Mouse (Mus musculus): ENCODE measurements around the gene Atxn2l.
A peak's percentile ranks its signal among the peaks of the same experiment; 100 is the strongest.
"Not testable (repeated sequence)": the region's sequence is repeated elsewhere in the genome, so short reads cannot be mapped to it uniquely, and the experiment has no call there.

Atxn2l gene

GRCm38 (mm10) chr7:126491973-126492372, 11.3 kb downstream of the Atxn2l start:
- DNase-seq (ENCODE audit: extremely low read depth, insufficient read length, low spot score): no peak

- DNase-seq (ENCODE audit: extremely low read depth, insufficient read length, low spot score): no peak
Observed at GRCm38 (mm10) chr7:126491005-126491404, 12.2 kb downstream of the Atxn2l start.

GRCm38 (mm10) chr7:126487617-126488385, 15.4 kb downstream of the Atxn2l start:
- DNase-seq (ENCODE audit: extremely low read depth, insufficient read length, low spot score): not testable (repeated sequence)

GRCm38 (mm10) chr7:126487052-126487483, 16.2 kb downstream of the Atxn2l start, which contains the start of gene Tufm:
Gene Tufm, plus strand, starts transcription at chr7:126487361.
- peak; percentile 87 for DNase-seq (ENCODE audit: extremely low read depth, insufficient read length, low spot score)

GRCm38 (mm10) chr7:126482392-126482871, 20.8 kb downstream of the Atxn2l start:
- peak; percentile 90 for DNase-seq (ENCODE audit: extremely low read depth, insufficient read length, low spot score)

- no peak for DNase-seq (ENCODE audit: extremely low read depth, insufficient read length, low spot score)
Observed at GRCm38 (mm10) chr7:126481699-126482098, 21.5 kb downstream of the Atxn2l start.

GRCm38 (mm10) chr7:126474993-126475581, 28.1 kb downstream of the Atxn2l start, which contains the start of gene Sh2b1:
Gene Sh2b1, minus strand, starts transcription at chr7:126475424.
- DNase-seq (ENCODE audit: extremely low read depth, insufficient read length, low spot score): peak; percentile 89

- DNase-seq (ENCODE audit: extremely low read depth, insufficient read length, low spot score): peak; percentile 77
Observed at GRCm38 (mm10) chr7:126474486-126474955, 28.7 kb downstream of the Atxn2l start.

- no peak for DNase-seq (ENCODE audit: extremely low read depth, insufficient read length, low spot score)
Observed at GRCm38 (mm10) chr7:126473470-126474086, 29.7 kb downstream of the Atxn2l start.

- no peak for DNase-seq (ENCODE audit: extremely low read depth, insufficient read length, low spot score)
Observed at GRCm38 (mm10) chr7:126472713-126473112, 30.5 kb downstream of the Atxn2l start.

- DNase-seq (ENCODE audit: extremely low read depth, insufficient read length, low spot score): no peak
Observed at GRCm38 (mm10) chr7:126472306-126472705, 30.9 kb downstream of the Atxn2l start.

GRCm38 (mm10) chr7:126471853-126472252, 31.4 kb downstream of the Atxn2l start:
- DNase-seq (ENCODE audit: extremely low read depth, insufficient read length, low spot score): no peak

GRCm38 (mm10) chr7:126471361-126471760, 31.9 kb downstream of the Atxn2l start:
- DNase-seq (ENCODE audit: extremely low read depth, insufficient read length, low spot score): no peak

- DNase-seq (ENCODE audit: extremely low read depth, insufficient read length, low spot score): no peak
Observed at GRCm38 (mm10) chr7:126470077-126470476, 33.2 kb downstream of the Atxn2l start.

GRCm38 (mm10) chr7:126467834-126468627, 35.2 kb downstream of the Atxn2l start:
- no peak for DNase-seq (ENCODE audit: extremely low read depth, insufficient read length, low spot score)

GRCm38 (mm10) chr7:126467271-126467670, 36.0 kb downstream of the Atxn2l start:
- no peak for DNase-seq (ENCODE audit: extremely low read depth, insufficient read length, low spot score)

- no peak for DNase-seq (ENCODE audit: extremely low read depth, insufficient read length, low spot score)
Observed at GRCm38 (mm10) chr7:126466707-126467106, 36.5 kb downstream of the Atxn2l start.

- DNase-seq (ENCODE audit: extremely low read depth, insufficient read length, low spot score): no peak
Observed at GRCm38 (mm10) chr7:126466116-126466515, 37.1 kb downstream of the Atxn2l start.

- no peak for DNase-seq (ENCODE audit: extremely low read depth, insufficient read length, low spot score)
Observed at GRCm38 (mm10) chr7:126465246-126466030, 37.8 kb downstream of the Atxn2l start.

GRCm38 (mm10) chr7:126464836-126465235, 38.4 kb downstream of the Atxn2l start:
- no peak for DNase-seq (ENCODE audit: extremely low read depth, insufficient read length, low spot score)
